Mouse (Mus musculus) lung, embryonic 14.5 days (tissue): ENCODE data around the gene Abca2. TPM values are rescaled to one million over a fixed set of nuclear protein-coding genes. Genes with fewer than 3 reads are reported as not detected.

Source experiments
- ATAC-seq: fragments of 200-750 bp; cut with Nextera tagmentation; 2 replicates; pipeline ENCODE4 v1.8.0; 2017; ENCODE audit warnings: mild to moderate bottlenecking, moderate TSS enrichment, moderate library complexity; ENCODE audit not compliant: insufficient read depth
- DNase-seq: peaks from one replicate; pipeline ENCODE4 v3.0.0-alpha.2; 2015
- H3K27ac ChIP-seq: fragments of 300-500 bp; sonication (generic); 2 replicates; pipeline ENCODE4 v1.5.1; 2014; ENCODE audit warnings: low read depth, mild to moderate bottlenecking, moderate library complexity
- H3K27me3 ChIP-seq: fragments of 300-500 bp; sonication (generic); 2 replicates; pipeline ENCODE4 v1.6.1; 2014; ENCODE audit warnings: low read length, control low read depth; ENCODE audit not compliant: insufficient read depth
- H3K36me3 ChIP-seq: fragments of 300-500 bp; sonication (generic); 2 replicates; pipeline ENCODE4 v1.6.1; 2014; ENCODE audit warnings: control low read depth; ENCODE audit not compliant: insufficient read depth
- H3K4me1 ChIP-seq: fragments of 300-500 bp; sonication (generic); 2 replicates; pipeline ENCODE4 v1.6.1; 2014; ENCODE audit warnings: antibody characterized with exemption, control low read depth; ENCODE audit not compliant: insufficient read depth
- H3K4me2 ChIP-seq: fragments of 300-500 bp; sonication (generic); 2 replicates; pipeline ENCODE4 v1.6.1; 2014; ENCODE audit warnings: mild to moderate bottlenecking
- H3K4me3 ChIP-seq: fragments of 300-500 bp; sonication (generic); 2 replicates; pipeline ENCODE4 v1.5.1; 2014; ENCODE audit warnings: low read depth, low read length
- H3K9ac ChIP-seq: fragments of 300-500 bp; sonication (generic); 2 replicates; pipeline ENCODE4 v1.6.1; 2014
- H3K9me3 ChIP-seq: fragments of 300-500 bp; sonication (generic); 2 replicates; pipeline ENCODE4 v1.6.1; 2016; ENCODE audit warnings: low read depth, low read length, control low read depth
- CTCF ChIP-seq: IDR thresholded peaks from 2 replicates; pipeline ENCODE4 v1.5.1; 2016; ENCODE audit warnings: antibody characterized with exemption, low read depth
- WGBS: fragments of 180-500 bp; shearing (Covaris S2); extraction: QIAGEN DNeasy Blood & Tissue Kit; methylation state at CpG from one replicate; pipeline ENCODE4 v1.1.7; 2014; 5-methylcytosine and 5-hydroxymethylcytosine counted together
- polyA plus RNA-seq: library from polyadenylated mRNA; unstranded; fragments of >200 nt; fragmentation: Nextera tagmentation; extraction: Ambion mirVana; gene quantifications from 2 replicates; pipeline ENCODE4 v1.2.1, GENCODE M21; 2014

The Abca2 gene
- polyA plus RNA-seq, 1 experiment from 2014 or later, result 3.9 TPM

- Histone ChIP-seq H3K4me2 (no peak overlapping the region), H3K4me3 (no peak overlapping the region), H3K4me1 (0 out of 2 replicates have a peak, but pooled peaks cover 8% of the 10 kb centered on the region), H3K9me3 (no peaks in the 10 kb centered on the region), H3K27ac (no peak overlapping the region), H3K9ac (no peak overlapping the region), H3K27me3 (peaks cover 72% of the 10 kb centered on the region), H3K36me3 (no peaks in the 10 kb centered on the region)
- DNase-seq, result no peak
- no peak for ATAC-seq
- WGBS, result 50% methylated on average over 1 of the region's 1 CpGs
- no peak for TF ChIP-seq CTCF
These were observed 31.5 kb upstream of the Abca2 start for GRCm38 (mm10) chr2:25397010-25397409.

GRCm38 (mm10) chr2:25398065-25398464 lies 30.4 kb upstream of the Abca2 start:
- Histone ChIP-seq H3K27ac (no peak overlapping the region), H3K36me3 (no peaks in the 10 kb centered on the region), H3K4me2 (no peak overlapping the region), H3K9me3 (no peaks in the 10 kb centered on the region), H3K4me3 (no peak overlapping the region), H3K9ac (no peak overlapping the region), H3K27me3 (peaks cover 82% of the 10 kb centered on the region), H3K4me1 (0 out of 2 replicates have a peak, but pooled peaks cover 8% of the 10 kb centered on the region)
- no peak for TF ChIP-seq CTCF
- WGBS, result 86% methylated on average over 7 of the region's 7 CpGs
- no peak for DNase-seq
- ATAC-seq, result no peak

- Histone ChIP-seq H3K27me3 (peaks cover 89% of the 10 kb centered on the region), H3K4me2 (no peak within 1 kb of the TSS), H3K4me3 (no peak within 1 kb of the TSS), H3K27ac (no peak within 1 kb of the TSS), H3K36me3 (no peaks in the 10 kb centered on the region), H3K9me3 (no peaks in the 10 kb centered on the region), H3K4me1 (0 out of 2 replicates have a peak, but pooled peaks cover 8% of the 10 kb centered on the region), H3K9ac (no peak within 1 kb of the TSS)
- whole genome bisulfite sequencing, result 56% methylated on average over 8 of the region's 8 CpGs
- DNase-seq, result no peak
- no peak for TF ChIP-seq CTCF
- no peak for ATAC-seq
These were observed 29.5 kb upstream of the Abca2 start, which contains the start of gene Npdc1 for GRCm38 (mm10) chr2:25399051-25399450. Gene Npdc1 (plus strand): TSS chr2:25399351.

- H3K9me3 ChIP-seq, result no peaks in the 10 kb centered on the region
- no peak overlapping the region for H3K27ac ChIP-seq
- H3K4me3 ChIP-seq, result no peak overlapping the region
- no peak for ATAC-seq
- H3K27me3 ChIP-seq, result peaks cover 87% of the 10 kb centered on the region
- peak overlapping the region; percentile 41; the same call in 1 of the 2 replicates for H3K4me2 ChIP-seq
- 21% methylated on average over 16 of the region's 16 CpGs for WGBS
- H3K9ac ChIP-seq, result no peak overlapping the region
- TF ChIP-seq CTCF, result no peak
- 0 out of 2 replicates have a peak, but pooled peaks cover 5% of the 10 kb centered on the region for H3K4me1 ChIP-seq
- DNase-seq, result no peak
- H3K36me3 ChIP-seq, result no peaks in the 10 kb centered on the region
These were observed 28.2 kb upstream of the Abca2 start for GRCm38 (mm10) chr2:25400291-25400690.

GRCm38 (mm10) chr2:25400764-25401163 lies 27.7 kb upstream of the Abca2 start:
- WGBS, result 3% methylated on average over 17 of the region's 17 CpGs
- 0 out of 2 replicates have a peak, but pooled peaks cover 3% of the 10 kb centered on the region for H3K4me1 ChIP-seq
- no peak overlapping the region for H3K27ac ChIP-seq
- H3K27me3 ChIP-seq, result peaks cover 83% of the 10 kb centered on the region
- no peak overlapping the region for H3K9ac ChIP-seq
- ATAC-seq (no peak), DNase-seq (peak; percentile 71)
- H3K36me3 ChIP-seq, result no peaks in the 10 kb centered on the region
- no peaks in the 10 kb centered on the region for H3K9me3 ChIP-seq
- TF ChIP-seq CTCF, result peak; percentile 63
- H3K4me2 ChIP-seq, result peak overlapping the region; percentile 41; the same call in 1 of the 2 replicates
- no peak overlapping the region for H3K4me3 ChIP-seq

GRCm38 (mm10) chr2:25402377-25402971 lies 26.0 kb upstream of the Abca2 start:
- H3K4me2 ChIP-seq, result peak overlapping the region; percentile 65
- DNase-seq (peak; percentile 94), ATAC-seq (0 out of 2 replicates have a peak, but pooled peaks have one; percentile 13)
- H3K4me1 ChIP-seq, result no peaks in the 10 kb centered on the region
- H3K9me3 ChIP-seq, result no peaks in the 10 kb centered on the region
- H3K36me3 ChIP-seq, result no peaks in the 10 kb centered on the region
- peaks cover 67% of the 10 kb centered on the region for H3K27me3 ChIP-seq
- 1% methylated on average over 13 of the region's 13 CpGs for WGBS
- H3K4me3 ChIP-seq, result peak overlapping the region; percentile 49
- TF ChIP-seq CTCF, result peak; percentile 85
- H3K27ac ChIP-seq, result no peak overlapping the region
- H3K9ac ChIP-seq, result no peak overlapping the region

- ATAC-seq (0 out of 2 replicates have a peak, but pooled peaks have one; percentile 26), DNase-seq (peak; percentile 45)
- H3K27me3 ChIP-seq, result peaks cover 61% of the 10 kb centered on the region
- WGBS, result under 1% methylated on average over 54 of the region's 54 CpGs
- H3K27ac ChIP-seq, result no peak overlapping the region
- no peaks in the 10 kb centered on the region for H3K9me3 ChIP-seq
- TF ChIP-seq CTCF, result no peak
- peak overlapping the region; percentile 49 for H3K4me3 ChIP-seq
- H3K4me1 ChIP-seq, result no peaks in the 10 kb centered on the region
- H3K4me2 ChIP-seq, result peak overlapping the region; percentile 65
- H3K9ac ChIP-seq, result peak overlapping the region; percentile 49
- no peaks in the 10 kb centered on the region for H3K36me3 ChIP-seq
These were observed 25.4 kb upstream of the Abca2 start for GRCm38 (mm10) chr2:25402972-25403601.
